Mouse (Mus musculus) CH12.LX (cell line): ENCODE measurements around the gene Zfp790.

Experiments
- CHD2 ChIP-seq: IDR thresholded peaks from 2 replicates; pipeline ENCODE4 v1.6.1; 2011; ENCODE audit warnings: low read length, improper control_type of control experiment
- CTCF ChIP-seq, 2 experiments: IDR thresholded peaks in 1 of 2; conservative IDR thresholded peaks in 1 of 2; 2 replicates each; pipeline ENCODE4 v1.5.1; 2011 to 2012; ENCODE audit warnings: low read depth in 2 of 2, low read length in 2 of 2, improper control_type of control experiment in 1 of 2, inconsistent platforms in 1 of 2, mild to moderate bottlenecking in 1 of 2, moderate library complexity in 1 of 2
- EP300 ChIP-seq: IDR thresholded peaks from 2 replicates; pipeline ENCODE4 v1.6.1; 2011; ENCODE audit warnings: low read length, improper control_type of control experiment
- JUN ChIP-seq: IDR thresholded peaks from 2 replicates; pipeline ENCODE4 v1.6.1; 2011; ENCODE audit warnings: low read depth, mild to moderate bottlenecking, low read length, improper control_type of control experiment, moderate library complexity; ENCODE audit not compliant: insufficient read depth
- POLR2A ChIP-seq: IDR thresholded peaks from 2 replicates; pipeline ENCODE4 v1.6.1; 2011; ENCODE audit warnings: low read depth, mild to moderate bottlenecking, improper control_type of control experiment, low read length
- SIN3A ChIP-seq: IDR thresholded peaks from 2 replicates; pipeline ENCODE4 v1.6.1; 2012; ENCODE audit warnings: low read length, improper control_type of control experiment, inconsistent platforms
- UBTF ChIP-seq: IDR thresholded peaks from 2 replicates; pipeline ENCODE4 v1.6.1; 2012; ENCODE audit warnings: low read depth, mild to moderate bottlenecking, inconsistent platforms, low read length, improper control_type of control experiment, moderate library complexity
- USF1 ChIP-seq: IDR thresholded peaks from 2 replicates; pipeline ENCODE4 v1.6.1; 2014; ENCODE audit warnings: low read depth, mild to moderate bottlenecking, inconsistent platforms, low read length, improper control_type of control experiment

- TF ChIP-seq CTCF (conservative IDR thresholded peaks at IDR 0.05 in 1 of 2, IDR thresholded peaks at IDR 0.05 in 1 of 2; ENCODE audit: low read depth in 2 of 2, low read length in 2 of 2) (no peak), EP300 (no peak), SIN3A (no peak), UBTF (no peak), POLR2A (no peak), CHD2 (no peak), JUN (no peak), USF1 (no peak)
Measured at GRCm38 (mm10) chr7:29777372-29777771, 38.5 kb upstream of the Zfp790 start.
